Mouse (Mus musculus) midbrain, embryonic 16.5 days (tissue): Measurements from ENCODE around the gene Prss57. TPM values are rescaled to one million over a fixed set of nuclear protein-coding genes. Genes with fewer than 3 reads are reported as not detected.

Source experiments
- ATAC-seq: fragments of 200-750 bp; cut with Nextera tagmentation; 2 replicates; pipeline ENCODE4 v1.8.0; 2017; ENCODE audit warnings: moderate TSS enrichment
- H3K27ac ChIP-seq: fragments of 300-500 bp; sonication (generic); 2 replicates; pipeline ENCODE4 v1.5.1; 2014; ENCODE audit warnings: mild to moderate bottlenecking, low read length, mixed read lengths
- H3K27me3 ChIP-seq: fragments of 300-500 bp; sonication (generic); 2 replicates; pipeline ENCODE4 v1.6.1; 2014; ENCODE audit warnings: low read depth, low read length, mixed read lengths; ENCODE audit not compliant: control insufficient read depth, insufficient read depth
- H3K36me3 ChIP-seq: fragments of 300-500 bp; sonication (generic); 2 replicates; pipeline ENCODE4 v1.6.1; 2014; ENCODE audit warnings: mild to moderate bottlenecking, low read length, moderate library complexity, mixed read lengths; ENCODE audit not compliant: control insufficient read depth, insufficient read depth
- H3K4me1 ChIP-seq: fragments of 300-500 bp; sonication (generic); 2 replicates; pipeline ENCODE4 v1.6.1; 2014; ENCODE audit warnings: mild to moderate bottlenecking, low read length, mixed read lengths; ENCODE audit not compliant: control insufficient read depth, insufficient read depth
- H3K4me2 ChIP-seq: fragments of 300-500 bp; sonication (generic); 2 replicates; pipeline ENCODE4 v1.6.1; 2014; ENCODE audit warnings: mild to moderate bottlenecking, low read length, mixed read lengths
- H3K4me3 ChIP-seq: fragments of 300-500 bp; sonication (generic); 2 replicates; pipeline ENCODE4 v1.5.1; 2014; ENCODE audit warnings: low read depth, mild to moderate bottlenecking, low read length, moderate library complexity, mixed read lengths
- H3K9ac ChIP-seq: fragments of 300-500 bp; sonication (generic); 2 replicates; pipeline ENCODE4 v1.6.1; 2014; ENCODE audit warnings: low read depth, low read length, mixed read lengths
- H3K9me3 ChIP-seq: fragments of 300-500 bp; sonication (generic); replicated peaks from 2 replicates; pipeline ENCODE4 v1.6.1; 2014; ENCODE audit warnings: mild to moderate bottlenecking, low read length, mixed read lengths; ENCODE audit not compliant: control insufficient read depth, poor library complexity, severe bottlenecking
- WGBS: fragments of 180-500 bp; shearing (Covaris S2); extraction: QIAGEN DNeasy Blood & Tissue Kit; methylation state at CpG from one replicate; pipeline ENCODE4 v1.1.7; 2014; 5-methylcytosine and 5-hydroxymethylcytosine counted together
- polyA plus RNA-seq: library from polyadenylated mRNA; unstranded; fragments of >200 nt; fragmentation: Nextera tagmentation; extraction: Ambion mirVana; gene quantifications from 2 replicates; pipeline ENCODE4 v1.2.1, GENCODE M21; 2015

The Prss57 gene
- polyA plus RNA-seq, 1 experiment from 2014 or later = 0.19 TPM

GRCm38 (mm10) chr10:79814271-79814842 lies 23.6 kb upstream of the Prss57 start:
- WGBS = 72% methylated on average over 5 of the region's 5 CpGs
- Histone ChIP-seq H3K27ac (peak overlapping the region; percentile 22; the same call in 1 of the 2 replicates), H3K36me3 (peaks cover 46% of the 10 kb centered on the region), H3K4me1 (peaks cover 5% of the 10 kb centered on the region; the same call in 1 of the 2 replicates), H3K4me3 (no peak overlapping the region), H3K9me3 (no peaks in the 10 kb centered on the region), H3K27me3 (no peaks in the 10 kb centered on the region), H3K9ac (no peak overlapping the region), H3K4me2 (no peak overlapping the region)
- ATAC-seq = no peak; the same call in 1 of the 2 replicates

- peak; percentile 36; the same call in 1 of the 2 replicates for ATAC-seq
- Histone ChIP-seq H3K9me3 (no peaks in the 10 kb centered on the region), H3K27me3 (no peaks in the 10 kb centered on the region), H3K4me1 (peaks cover 5% of the 10 kb centered on the region; the same call in 1 of the 2 replicates), H3K4me3 (no peak overlapping the region), H3K36me3 (peaks cover 51% of the 10 kb centered on the region), H3K9ac (no peak overlapping the region), H3K27ac (no peak overlapping the region), H3K4me2 (no peak overlapping the region)
- WGBS = 29% methylated on average over 15 of the region's 15 CpGs
These were observed 21.2 kb upstream of the Prss57 start for GRCm38 (mm10) chr10:79811736-79812637.

- no peak for ATAC-seq
- no peaks in the 10 kb centered on the region for H3K9me3 ChIP-seq
- WGBS = 87% methylated on average over 11 of the region's 11 CpGs
- H3K4me1 ChIP-seq = peaks cover 16% of the 10 kb centered on the region
- H3K4me2 ChIP-seq = no peak overlapping the region
- H3K9ac ChIP-seq = no peak overlapping the region
- H3K36me3 ChIP-seq = peaks cover 26% of the 10 kb centered on the region
- H3K4me3 ChIP-seq = no peak overlapping the region
- H3K27ac ChIP-seq = no peak overlapping the region
- no peaks in the 10 kb centered on the region for H3K27me3 ChIP-seq
These were observed 18.0 kb upstream of the Prss57 start for GRCm38 (mm10) chr10:79808728-79809127.

- no peaks in the 10 kb centered on the region for H3K27me3 ChIP-seq
- peaks cover 25% of the 10 kb centered on the region for H3K4me1 ChIP-seq
- 47% methylated on average over 11 of the region's 11 CpGs for WGBS
- H3K4me2 ChIP-seq = no peak overlapping the region
- H3K36me3 ChIP-seq = peaks cover 24% of the 10 kb centered on the region
- peak overlapping the region; percentile 5; the same call in 1 of the 2 replicates for H3K27ac ChIP-seq
- H3K9ac ChIP-seq = no peak overlapping the region
- no peaks in the 10 kb centered on the region for H3K9me3 ChIP-seq
- no peak overlapping the region for H3K4me3 ChIP-seq
- ATAC-seq = no peak
These were observed 17.1 kb upstream of the Prss57 start for GRCm38 (mm10) chr10:79807826-79808225.

- WGBS = 81% methylated on average over 10 of the region's 10 CpGs
- Histone ChIP-seq H3K9me3 (no peaks in the 10 kb centered on the region), H3K27ac (no peak overlapping the region), H3K4me3 (no peak overlapping the region), H3K9ac (no peak overlapping the region), H3K27me3 (no peaks in the 10 kb centered on the region), H3K36me3 (peaks cover 20% of the 10 kb centered on the region), H3K4me1 (peaks cover 33% of the 10 kb centered on the region), H3K4me2 (no peak overlapping the region)
- no peak for ATAC-seq
These were observed 16.2 kb upstream of the Prss57 start for GRCm38 (mm10) chr10:79806972-79807371.

GRCm38 (mm10) chr10:79806331-79806730 lies 15.6 kb upstream of the Prss57 start:
- 92% methylated on average over 9 of the region's 9 CpGs for WGBS

GRCm38 (mm10) chr10:79805636-79806035 lies 14.9 kb upstream of the Prss57 start:
- WGBS = 78% methylated on average over 11 of the region's 11 CpGs
- Histone ChIP-seq H3K9me3 (no peaks in the 10 kb centered on the region), H3K4me1 (peaks cover 40% of the 10 kb centered on the region), H3K9ac (no peak overlapping the region), H3K27me3 (no peaks in the 10 kb centered on the region), H3K4me2 (no peak overlapping the region), H3K36me3 (peaks cover 12% of the 10 kb centered on the region), H3K4me3 (no peak overlapping the region), H3K27ac (peak overlapping the region; percentile 28; the same call in 1 of the 2 replicates)
- no peak for ATAC-seq

More at GRCm38 (mm10) chr10:79806331-79806730, 15.6 kb upstream of the Prss57 start:
- Histone ChIP-seq H3K4me1 (peaks cover 40% of the 10 kb centered on the region), H3K9me3 (no peaks in the 10 kb centered on the region), H3K27me3 (no peaks in the 10 kb centered on the region), H3K4me2 (no peak overlapping the region), H3K9ac (no peak overlapping the region), H3K4me3 (no peak overlapping the region), H3K27ac (no peak overlapping the region), H3K36me3 (peaks cover 16% of the 10 kb centered on the region)
- ATAC-seq = no peak

- peak; percentile 89 for ATAC-seq
- peak overlapping the region; percentile 32; the same call in 1 of the 2 replicates for H3K9ac ChIP-seq
- H3K27me3 ChIP-seq = no peaks in the 10 kb centered on the region
- no peaks in the 10 kb centered on the region for H3K9me3 ChIP-seq
- peak overlapping the region; percentile 54 for H3K4me2 ChIP-seq
- peak overlapping the region; percentile 13 for H3K4me3 ChIP-seq
- H3K27ac ChIP-seq = peak overlapping the region; percentile 84
- H3K36me3 ChIP-seq = peaks cover 6% of the 10 kb centered on the region
- 2% methylated on average over 29 of the region's 29 CpGs for WGBS
- peaks cover 40% of the 10 kb centered on the region for H3K4me1 ChIP-seq
These were observed 13.1 kb upstream of the Prss57 start for GRCm38 (mm10) chr10:79803716-79804323.
